Mouse (Mus musculus) megakaryocyte, embryonic 14.5 days (primary cell): ENCODE results near the gene Gm45140.

Experiments used
- FLI1 ChIP-seq: IDR thresholded peaks from 2 replicates; pipeline ENCODE4 v1.6.1; 2012; ENCODE audit warnings: low read length, inconsistent platforms, mixed read lengths
- GATA1 ChIP-seq: IDR thresholded peaks from 3 replicates; pipeline ENCODE4 v1.6.1; 2012; ENCODE audit warnings: mixed read lengths, low read length, inconsistent platforms, borderline replicate concordance

DNA sequence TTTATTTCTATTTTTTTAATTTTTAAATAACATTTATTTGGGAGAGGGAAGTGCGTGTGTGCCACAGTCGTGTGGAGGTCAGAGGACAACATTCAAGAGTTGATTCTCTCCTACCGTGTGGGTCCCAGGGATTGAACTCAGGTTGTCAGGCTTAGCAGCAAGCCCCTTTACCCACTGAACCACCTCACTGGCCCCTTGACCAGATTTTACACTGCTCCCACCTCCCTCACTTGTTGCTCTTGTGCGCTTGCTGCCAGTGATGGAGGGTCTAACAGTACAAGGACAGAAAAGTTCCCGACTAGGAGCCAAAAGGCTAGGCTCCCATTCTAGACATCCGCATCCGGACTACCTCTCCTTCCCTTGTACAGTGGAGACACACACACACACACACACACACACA, 30.1 kb downstream of the Gm45140 start:
- no peak for TF ChIP-seq GATA1
- TF ChIP-seq FLI1: no peak
